Mouse (Mus musculus) macrophage (primary cell): ENCODE results near the gene Slc7a5. TPM values are rescaled to one million over a fixed set of nuclear protein-coding genes. Genes with fewer than 3 reads are reported as not detected.

Experiments used
- H3K27ac ChIP-seq: fragments of 350-480 bp; formaldehyde crosslinking; 2 replicates; pipeline ENCODE4 v1.9.0; 2021
- H3K36me3 ChIP-seq: fragments of 350-480 bp; formaldehyde crosslinking; 2 replicates; pipeline ENCODE4 v1.9.0; 2021; ENCODE audit errors: inconsistent target
- H3K4me3 ChIP-seq: fragments of 350-480 bp; formaldehyde crosslinking; 2 replicates; pipeline ENCODE4 v1.9.0; 2021; ENCODE audit errors: inconsistent target
- H3K79me2 ChIP-seq: fragments of 350-480 bp; formaldehyde crosslinking; 2 replicates; pipeline ENCODE4 v1.9.0; 2021; ENCODE audit errors: inconsistent target
- WGBS: methylation state at CpG from one replicate; pipeline ENCODE4 v1.1.7; 2026; ENCODE audit warnings: inconsistent platforms; ENCODE audit not compliant: missing documents; 5-methylcytosine and 5-hydroxymethylcytosine counted together
- polyA plus RNA-seq: library from polyadenylated mRNA; stranded (reverse); fragments of 250-400 nt; gene quantifications from 3 replicates; pipeline ENCODE4 v1.2.4, GENCODE M21; 2018; ENCODE audit warnings: inconsistent platforms

Slc7a5 gene
- polyA plus RNA-seq, 1 experiment from 2014 or later, result 1.2 TPM

DNA sequence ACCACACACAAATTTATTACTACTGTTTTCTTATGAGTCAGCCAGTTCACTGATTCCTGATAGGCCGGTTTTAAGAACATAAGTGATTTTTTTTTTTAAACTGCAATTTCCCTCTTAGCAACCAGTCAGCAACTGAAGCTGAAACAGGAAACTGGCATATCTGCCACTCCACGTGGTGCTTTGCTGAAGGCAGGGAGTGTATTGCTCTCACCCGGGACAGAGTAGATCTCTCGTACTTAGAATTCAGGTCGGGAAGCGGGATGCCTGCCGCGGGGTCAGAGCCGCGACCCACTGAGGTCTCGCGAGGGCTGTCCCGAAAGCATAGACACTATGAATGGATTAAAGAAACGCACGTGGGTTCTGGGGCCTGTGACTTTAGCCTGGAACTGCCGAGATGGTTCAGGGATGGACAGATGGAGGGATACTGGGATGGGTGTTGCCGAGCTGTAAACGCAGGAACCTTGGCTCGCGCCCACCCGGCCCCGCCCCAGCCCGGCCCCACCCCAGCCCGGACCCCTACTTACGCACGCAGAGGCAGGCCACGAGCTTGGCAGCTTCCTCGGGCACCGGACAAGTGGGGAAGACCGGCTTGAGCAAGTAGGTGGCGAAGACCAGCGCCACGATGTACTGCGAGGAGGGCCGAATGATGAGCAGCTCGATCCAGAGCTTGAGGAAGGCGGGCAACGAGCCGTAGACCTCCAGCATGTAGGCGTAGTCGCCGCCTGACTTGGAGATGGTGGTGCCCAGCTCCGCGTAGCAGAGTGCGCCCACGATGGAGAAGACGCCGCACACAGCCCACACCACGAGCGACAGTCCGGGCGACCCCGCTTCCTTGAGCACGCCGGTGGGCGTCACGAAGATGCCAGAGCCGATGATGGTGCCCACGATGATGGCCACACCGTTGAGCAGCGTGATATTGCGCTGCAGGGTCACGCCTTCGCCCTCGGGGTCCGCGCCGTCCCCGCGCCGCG lies 667 bp downstream of the Slc7a5 start:
- under 1% methylated on average over 56 of the region's 72 CpGs for WGBS
- H3K4me3 ChIP-seq, result peak overlapping the region; percentile 47
- H3K27ac ChIP-seq, result no peak overlapping the region
- no peaks in the 10 kb centered on the region for H3K36me3 ChIP-seq
- peaks cover 45% of the 10 kb centered on the region for H3K79me2 ChIP-seq

DNA sequence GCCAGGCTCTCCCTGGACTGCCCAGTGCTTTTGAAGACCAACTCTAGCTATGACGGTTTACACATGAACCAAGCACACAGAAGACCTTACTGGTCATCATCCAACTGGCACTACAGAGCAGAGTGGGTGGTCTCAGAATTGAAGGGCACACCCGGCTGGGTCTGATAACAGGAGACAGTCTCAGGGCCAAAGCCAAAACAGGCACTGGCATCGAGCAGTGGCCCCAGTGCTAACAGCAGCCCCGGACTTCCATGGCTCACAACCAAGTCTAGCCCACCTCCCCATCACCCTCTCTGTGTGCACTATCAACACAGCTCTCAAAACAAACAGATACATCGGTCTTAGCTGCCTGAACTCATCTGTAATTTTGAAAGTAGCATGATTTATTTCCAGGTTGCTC lies 1.6 kb downstream of the Slc7a5 start:
- no peaks in the 10 kb centered on the region for H3K36me3 ChIP-seq
- H3K27ac ChIP-seq, result no peak overlapping the region
- 49% methylated on average over 5 of the region's 5 CpGs for WGBS
- H3K4me3 ChIP-seq, result peak overlapping the region; percentile 47
- peaks cover 52% of the 10 kb centered on the region for H3K79me2 ChIP-seq

GRCm38 (mm10) chr8:121905420-121905819 lies 2.1 kb downstream of the Slc7a5 start:
- H3K27ac ChIP-seq, result no peak overlapping the region
- H3K4me3 ChIP-seq, result peak overlapping the region; percentile 47

DNA sequence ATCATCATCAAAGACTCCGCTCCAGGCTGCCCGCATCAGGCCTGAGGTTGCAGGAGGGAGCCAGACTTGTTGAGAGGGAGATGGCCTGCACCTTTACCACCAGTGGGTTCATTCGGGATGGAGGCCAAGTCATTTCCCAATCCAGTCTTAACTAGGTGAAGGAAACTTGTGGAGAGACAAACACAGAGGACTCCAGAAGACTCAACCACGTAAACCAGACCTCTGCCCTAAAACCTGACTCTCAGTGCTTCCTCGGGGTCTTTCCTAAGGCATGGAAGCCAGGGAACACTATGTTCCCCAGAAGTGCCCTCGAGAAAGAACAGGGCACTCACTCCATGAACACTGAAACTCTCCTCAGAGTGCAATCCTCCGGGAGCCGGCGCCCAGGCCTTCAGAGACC lies 2.5 kb downstream of the Slc7a5 start:
- Histone ChIP-seq H3K79me2 (peaks cover 54% of the 10 kb centered on the region), H3K36me3 (no peaks in the 10 kb centered on the region), H3K4me3 (no peak overlapping the region), H3K27ac (no peak overlapping the region)
- 90% methylated on average over 9 of the region's 9 CpGs for WGBS

More at GRCm38 (mm10) chr8:121905420-121905819, 2.1 kb downstream of the Slc7a5 start:
- Histone ChIP-seq H3K36me3 (no peaks in the 10 kb centered on the region), H3K79me2 (peaks cover 52% of the 10 kb centered on the region)
- 60% methylated on average over 1 of the region's 1 CpGs for WGBS

DNA sequence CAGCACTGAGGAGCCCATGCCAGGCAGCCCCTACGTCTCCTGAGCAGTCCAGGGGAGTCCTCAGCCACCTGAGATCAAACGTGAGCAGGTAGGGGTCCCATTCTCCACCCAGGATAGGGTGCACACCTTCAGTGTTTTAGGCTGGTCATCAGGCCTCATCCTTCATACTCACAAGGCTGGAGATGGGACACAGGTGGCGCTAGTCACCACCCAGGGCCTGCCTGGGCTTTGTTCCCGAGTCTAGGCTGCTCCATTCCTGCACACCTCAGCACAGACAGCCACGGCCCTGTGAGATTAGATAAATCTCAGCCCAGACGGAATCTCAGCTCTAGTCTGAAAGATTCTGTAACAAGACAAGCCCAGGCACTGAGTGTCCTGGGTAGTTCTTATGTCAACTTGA lies 3.5 kb downstream of the Slc7a5 start:
- Histone ChIP-seq H3K4me3 (no peak overlapping the region), H3K27ac (no peak overlapping the region), H3K36me3 (no peaks in the 10 kb centered on the region), H3K79me2 (peaks cover 60% of the 10 kb centered on the region)
- WGBS, result 89% methylated on average over 6 of the region's 6 CpGs

GRCm38 (mm10) chr8:121901498-121902236 lies 5.8 kb downstream of the Slc7a5 start:
- Histone ChIP-seq H3K36me3 (no peaks in the 10 kb centered on the region), H3K79me2 (peaks cover 68% of the 10 kb centered on the region), H3K27ac (no peak overlapping the region)

DNA sequence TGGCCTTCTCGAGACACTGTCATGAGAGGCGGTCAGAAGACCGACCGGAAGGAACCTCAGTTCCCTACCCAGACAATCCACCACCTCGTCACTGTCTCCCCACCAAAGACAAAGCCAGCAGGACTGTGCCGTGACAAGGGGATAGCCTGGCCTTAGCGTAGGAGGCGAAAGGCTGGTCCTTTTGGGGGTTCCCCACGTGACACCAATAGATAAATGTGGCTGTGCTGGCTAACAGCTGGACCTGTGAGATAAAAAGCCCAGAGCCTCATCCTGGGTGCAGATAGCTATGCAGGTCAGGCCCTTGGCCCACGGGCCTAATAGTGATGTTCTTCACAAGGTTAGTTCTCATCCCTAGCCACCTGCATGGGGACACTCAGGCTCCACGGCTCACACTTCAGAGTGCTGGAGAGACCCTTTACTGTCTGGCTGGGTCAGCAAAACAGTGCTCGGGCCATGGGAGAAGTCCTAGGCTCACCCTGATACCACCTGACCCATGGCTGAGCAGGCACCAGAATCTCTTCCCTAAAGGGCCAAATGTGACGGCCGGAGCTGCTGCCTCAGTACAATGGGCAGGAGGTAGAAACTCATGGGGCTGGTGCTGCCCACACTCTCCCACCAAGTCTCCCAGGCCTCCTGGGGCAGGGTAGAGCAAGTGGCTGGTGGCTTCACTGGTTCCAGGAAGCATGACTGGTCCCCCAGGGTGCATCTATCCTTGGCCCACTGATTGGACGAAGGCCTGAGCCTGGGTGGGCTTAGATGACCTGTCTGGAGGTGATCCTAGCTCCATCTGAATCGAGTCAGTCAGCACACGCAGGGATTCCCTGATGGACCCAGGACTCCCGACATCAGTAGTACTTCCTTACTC lies 8.1 kb downstream of the Slc7a5 start:
- H3K4me3 ChIP-seq, result no peak overlapping the region
- no peaks in the 10 kb centered on the region for H3K36me3 ChIP-seq
- H3K27ac ChIP-seq, result peak overlapping the region; percentile 75
- WGBS, result 90% methylated on average over 17 of the region's 18 CpGs
- H3K79me2 ChIP-seq, result peaks cover 48% of the 10 kb centered on the region

More at GRCm38 (mm10) chr8:121901498-121902236, 5.8 kb downstream of the Slc7a5 start:
- H3K4me3 ChIP-seq, result no peak overlapping the region
- 94% methylated on average over 8 of the region's 8 CpGs for WGBS

- Histone ChIP-seq H3K79me2 (peaks cover 39% of the 10 kb centered on the region), H3K36me3 (no peaks in the 10 kb centered on the region), H3K27ac (peak overlapping the region; percentile 75), H3K4me3 (no peak overlapping the region; the same call in 1 of the 2 replicates)
- WGBS, result 4% methylated on average over 3 of the region's 4 CpGs
These were observed 9.0 kb downstream of the Slc7a5 start for GRCm38 (mm10) chr8:121898401-121898931.

DNA sequence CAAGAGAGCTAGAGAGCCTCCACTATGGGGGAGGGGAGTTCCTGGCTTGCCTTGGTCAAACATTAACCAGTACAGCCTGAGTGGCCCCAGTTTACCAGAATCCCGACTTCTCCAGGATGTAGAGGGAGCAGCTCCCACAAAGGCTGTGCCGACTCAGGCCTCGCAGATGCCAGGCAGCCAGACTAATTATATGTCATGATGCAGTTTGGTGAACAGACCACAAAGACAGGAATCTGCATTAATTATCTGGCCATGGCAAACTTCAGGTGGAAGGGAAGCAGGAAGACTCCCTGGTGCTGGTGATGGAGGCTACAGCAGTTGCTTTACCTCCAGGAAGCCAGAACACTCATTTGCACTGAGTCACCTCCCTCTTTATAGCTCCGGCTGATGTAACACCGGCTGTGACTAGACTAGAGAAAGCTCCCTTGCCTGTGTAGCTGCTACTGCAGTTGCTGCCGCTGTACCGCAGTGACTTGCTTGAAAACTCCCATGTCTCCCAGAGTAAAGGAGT lies 9.6 kb downstream of the Slc7a5 start:
- Histone ChIP-seq H3K36me3 (no peaks in the 10 kb centered on the region), H3K79me2 (peaks cover 33% of the 10 kb centered on the region; the same call in 1 of the 2 replicates), H3K27ac (peak overlapping the region; percentile 75), H3K4me3 (no peak overlapping the region; the same call in 1 of the 2 replicates)
- WGBS, result 45% methylated on average over 7 of the region's 7 CpGs

GRCm38 (mm10) chr8:121897205-121897604 lies 10.3 kb downstream of the Slc7a5 start:
- Histone ChIP-seq H3K36me3 (no peaks in the 10 kb centered on the region), H3K79me2 (peaks cover 26% of the 10 kb centered on the region; the same call in 1 of the 2 replicates), H3K27ac (peak overlapping the region; percentile 75), H3K4me3 (no peak overlapping the region)
- 89% methylated on average over 8 of the region's 9 CpGs for WGBS

GRCm38 (mm10) chr8:121896476-121897145 lies 10.9 kb downstream of the Slc7a5 start:
- 98% methylated on average over 12 of the region's 12 CpGs for WGBS
- H3K27ac ChIP-seq, result no peak overlapping the region

GRCm38 (mm10) chr8:121895910-121896309 lies 11.6 kb downstream of the Slc7a5 start:
- H3K79me2 ChIP-seq, result peaks cover 16% of the 10 kb centered on the region; the same call in 1 of the 2 replicates
- no peak overlapping the region for H3K4me3 ChIP-seq
- no peak overlapping the region for H3K27ac ChIP-seq
- H3K36me3 ChIP-seq, result no peaks in the 10 kb centered on the region
- 94% methylated on average over 7 of the region's 7 CpGs for WGBS

More at GRCm38 (mm10) chr8:121896476-121897145, 10.9 kb downstream of the Slc7a5 start:
- Histone ChIP-seq H3K4me3 (no peak overlapping the region), H3K36me3 (no peaks in the 10 kb centered on the region), H3K79me2 (peaks cover 20% of the 10 kb centered on the region; the same call in 1 of the 2 replicates)

GRCm38 (mm10) chr8:121892875-121893274 lies 14.6 kb downstream of the Slc7a5 start:
- Histone ChIP-seq H3K4me3 (no peak overlapping the region), H3K27ac (no peak overlapping the region), H3K36me3 (no peaks in the 10 kb centered on the region), H3K79me2 (peaks cover 8% of the 10 kb centered on the region; the same call in 1 of the 2 replicates)
- 90% methylated on average over 5 of the region's 5 CpGs for WGBS
